Mouse (Mus musculus): ENCODE results near the gene Olfr1449. TPM values are rescaled to one million over a fixed set of nuclear protein-coding genes. Genes with fewer than 3 reads are reported as not detected.
"Not testable (repeated sequence)": the region's sequence is repeated elsewhere in the genome, so short reads cannot be mapped to it uniquely, and the experiment has no call there.

The Olfr1449 gene
- polyA plus RNA-seq (2015; fragmentation: Nextera tagmentation; extraction: Ambion mirVana) = not detected in 2 replicates

DNA sequence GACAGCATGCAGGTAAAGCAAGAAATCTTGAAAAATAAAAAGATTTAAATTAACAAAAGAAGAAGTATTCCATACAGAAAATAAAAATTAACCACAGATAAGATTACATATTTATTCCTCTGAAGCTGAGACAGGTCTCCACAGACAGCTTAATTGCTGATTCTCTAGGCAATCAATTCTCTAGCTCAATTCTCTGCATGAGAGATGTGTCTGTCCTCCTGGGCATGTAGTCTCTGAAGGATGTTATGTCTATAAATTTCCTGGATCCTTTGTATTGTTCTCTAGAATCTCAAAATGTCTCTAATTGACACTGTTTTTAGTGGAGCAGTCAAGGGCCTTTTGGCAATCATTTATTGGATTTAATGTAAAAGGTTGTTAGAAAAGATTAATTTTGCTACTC, at the start of gene Olfr1449:
Gene Olfr1449, plus strand, starts transcription at position 301 of the 400 bp plus-strand sequence.
- Histone ChIP-seq H3K9me3 (replicated peaks; ENCODE audit: low read length) (no peaks in the 10 kb centered on the region), H3K27ac (no peak within 1 kb of the TSS), H3K36me3 (ENCODE audit: insufficient read depth, low read length) (no peaks in the 10 kb centered on the region), H3K4me3 (replicated peaks; ENCODE audit: low read depth, low read length) (no peak within 1 kb of the TSS), H3K4me2 (ENCODE audit: low read length) (no peak within 1 kb of the TSS), H3K4me1 (replicated peaks; ENCODE audit: insufficient read depth, low read length) (no peaks in the 10 kb centered on the region), H3K27me3 (ENCODE audit: insufficient read depth, low read length) (no peaks in the 10 kb centered on the region), H3K9ac (ENCODE audit: low read depth, low read length) (no peak within 1 kb of the TSS)
- TF ChIP-seq CTCF (IDR thresholded peaks at IDR 0.05; ENCODE audit: low read depth) = no peak
- no peak for ATAC-seq (replicated peaks; ENCODE audit: low FRiP score, low read depth)
- DNase-seq (ENCODE audit: low spot score) = no peak

DNA sequence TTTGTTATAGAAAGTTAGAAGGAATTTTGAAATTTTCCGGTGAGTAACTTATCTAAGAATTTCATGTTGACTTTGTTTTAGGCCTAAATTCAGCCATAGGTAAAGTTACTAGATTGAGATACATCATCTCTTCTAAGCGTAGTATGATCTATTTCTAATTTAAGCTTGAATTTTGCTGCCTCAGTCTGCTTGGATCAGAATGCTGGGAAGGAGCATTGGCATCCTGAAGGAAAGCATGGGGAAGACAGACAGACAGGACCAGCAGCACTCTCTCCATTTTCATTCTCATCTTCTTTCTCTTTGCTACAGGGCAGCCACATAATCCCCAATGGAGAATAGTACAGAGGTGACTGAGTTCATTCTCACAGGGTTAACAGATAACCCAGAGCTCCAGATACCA, 47.1 kb upstream of the Olfr1449 start, which contains the start of gene Olfr1445:
Gene Olfr1445, plus strand, starts transcription at position 301 of the 400 bp plus-strand sequence.
- Histone ChIP-seq H3K27me3 (ENCODE audit: insufficient read depth, low read length) (no peaks in the 10 kb centered on the region), H3K36me3 (ENCODE audit: insufficient read depth, low read length) (no peaks in the 10 kb centered on the region), H3K27ac (no peak within 1 kb of the TSS), H3K9ac (ENCODE audit: low read depth, low read length) (no peak within 1 kb of the TSS), H3K4me2 (ENCODE audit: low read length) (no peak within 1 kb of the TSS), H3K4me1 (replicated peaks; ENCODE audit: insufficient read depth, low read length) (no peaks in the 10 kb centered on the region), H3K4me3 (replicated peaks; ENCODE audit: low read depth, low read length) (no peak within 1 kb of the TSS), H3K9me3 (replicated peaks; ENCODE audit: low read length) (no peaks in the 10 kb centered on the region)
- WGBS = 83% methylated on average over 2 of the region's 2 CpGs
- TF ChIP-seq CTCF (IDR thresholded peaks at IDR 0.05; ENCODE audit: low read depth) = no peak
- ATAC-seq (replicated peaks; ENCODE audit: low FRiP score, low read depth) (no peak), DNase-seq (ENCODE audit: low spot score) (no peak)

- H3K9me3 ChIP-seq (replicated peaks; ENCODE audit: low read length) = no peaks in the 10 kb centered on the region
- no peak within 1 kb of the TSS for H3K9ac ChIP-seq (ENCODE audit: low read depth, low read length)
- H3K4me3 ChIP-seq (replicated peaks; ENCODE audit: low read depth, low read length) = no peak within 1 kb of the TSS
- no peak for DNase-seq (ENCODE audit: low spot score)
- H3K4me2 ChIP-seq (ENCODE audit: low read length) = no peak within 1 kb of the TSS
- no peak for TF ChIP-seq CTCF (IDR thresholded peaks at IDR 0.05; ENCODE audit: low read depth)
- ATAC-seq (replicated peaks; ENCODE audit: low FRiP score, low read depth) = no peak
- H3K27me3 ChIP-seq (ENCODE audit: insufficient read depth, low read length) = no peaks in the 10 kb centered on the region
- WGBS = 69% methylated on average over 1 of the region's 1 CpGs
- H3K36me3 ChIP-seq (ENCODE audit: insufficient read depth, low read length) = no peaks in the 10 kb centered on the region
- H3K4me1 ChIP-seq (replicated peaks; ENCODE audit: insufficient read depth, low read length) = no peaks in the 10 kb centered on the region
- H3K27ac ChIP-seq = no peak within 1 kb of the TSS
Measured at GRCm38 (mm10) chr19:12893424-12893823, 37.2 kb upstream of the Olfr1449 start, which contains the start of gene Olfr1446. Gene Olfr1446 (minus strand): TSS chr19:12893524.

- WGBS = 90% methylated on average over 1 of the region's 1 CpGs
- no peak within 1 kb of the TSS for H3K27ac ChIP-seq
- no peak for TF ChIP-seq CTCF (IDR thresholded peaks at IDR 0.05; ENCODE audit: low read depth)
- no peaks in the 10 kb centered on the region for H3K36me3 ChIP-seq (ENCODE audit: insufficient read depth, low read length)
- H3K27me3 ChIP-seq (ENCODE audit: insufficient read depth, low read length) = no peaks in the 10 kb centered on the region
- no peak for ATAC-seq (replicated peaks; ENCODE audit: low FRiP score, low read depth)
- H3K9me3 ChIP-seq (replicated peaks; ENCODE audit: low read length) = no peaks in the 10 kb centered on the region
- H3K9ac ChIP-seq (ENCODE audit: low read depth, low read length) = no peak within 1 kb of the TSS
- no peak within 1 kb of the TSS for H3K4me2 ChIP-seq (ENCODE audit: low read length)
- no peak within 1 kb of the TSS for H3K4me3 ChIP-seq (replicated peaks; ENCODE audit: low read depth, low read length)
- DNase-seq (ENCODE audit: low spot score) = no peak
- H3K4me1 ChIP-seq (replicated peaks; ENCODE audit: insufficient read depth, low read length) = no peaks in the 10 kb centered on the region
Measured at GRCm38 (mm10) chr19:12903643-12904042, 27.0 kb upstream of the Olfr1449 start, which contains the start of gene Olfr1447. Gene Olfr1447 (minus strand): TSS chr19:12903743.

- Histone ChIP-seq H3K9ac (ENCODE audit: low read depth, low read length) (no peak within 1 kb of the TSS), H3K27me3 (ENCODE audit: insufficient read depth, low read length) (no peaks in the 10 kb centered on the region), H3K36me3 (ENCODE audit: insufficient read depth, low read length) (no peaks in the 10 kb centered on the region), H3K9me3 (replicated peaks; ENCODE audit: low read length) (no peaks in the 10 kb centered on the region), H3K27ac (no peak within 1 kb of the TSS), H3K4me1 (replicated peaks; ENCODE audit: insufficient read depth, low read length) (no peaks in the 10 kb centered on the region), H3K4me2 (ENCODE audit: low read length) (no peak within 1 kb of the TSS), H3K4me3 (replicated peaks; ENCODE audit: low read depth, low read length) (no peak within 1 kb of the TSS)
- no peak for DNase-seq (ENCODE audit: low spot score)
- no peak for TF ChIP-seq CTCF (IDR thresholded peaks at IDR 0.05; ENCODE audit: low read depth)
- ATAC-seq (replicated peaks; ENCODE audit: low FRiP score, low read depth) = no peak
- 67% methylated on average over 1 of the region's 1 CpGs for WGBS
Measured at GRCm38 (mm10) chr19:12924319-12924718, 6.3 kb upstream of the Olfr1449 start, which contains the start of gene Olfr1448. Gene Olfr1448 (minus strand): TSS chr19:12924419.

GRCm38 (mm10) chr19:12949958-12950357, 19.3 kb downstream of the Olfr1449 start, which contains the start of gene Olfr1450:
Gene Olfr1450 (plus strand): TSS chr19:12950258.
- H3K27me3 ChIP-seq (ENCODE audit: insufficient read depth, low read length) = no peaks in the 10 kb centered on the region
- H3K9ac ChIP-seq (ENCODE audit: low read depth, low read length) = no peak within 1 kb of the TSS
- no peaks in the 10 kb centered on the region for H3K4me1 ChIP-seq (replicated peaks; ENCODE audit: insufficient read depth, low read length)
- H3K36me3 ChIP-seq (ENCODE audit: insufficient read depth, low read length) = no peaks in the 10 kb centered on the region
- ATAC-seq (replicated peaks; ENCODE audit: low FRiP score, low read depth) (no peak), DNase-seq (ENCODE audit: low spot score) (no peak)
- H3K27ac ChIP-seq = no peak within 1 kb of the TSS
- no peak within 1 kb of the TSS for H3K4me3 ChIP-seq (replicated peaks; ENCODE audit: low read depth, low read length)
- no peak for TF ChIP-seq CTCF (IDR thresholded peaks at IDR 0.05; ENCODE audit: low read depth)
- 91% methylated on average over 1 of the region's 1 CpGs for WGBS
- H3K9me3 ChIP-seq (replicated peaks; ENCODE audit: low read length) = no peaks in the 10 kb centered on the region
- H3K4me2 ChIP-seq (ENCODE audit: low read length) = no peak within 1 kb of the TSS

GRCm38 (mm10) chr19:12970082-12970481, 39.4 kb downstream of the Olfr1449 start:
- H3K27ac ChIP-seq; ATAC-seq (replicated peaks; ENCODE audit: low FRiP score, low read depth); H3K4me3 ChIP-seq (replicated peaks; ENCODE audit: low read depth, low read length); DNase-seq (ENCODE audit: low spot score); H3K4me2 ChIP-seq (ENCODE audit: low read length); H3K27me3 ChIP-seq (ENCODE audit: insufficient read depth, low read length); H3K36me3 ChIP-seq (ENCODE audit: insufficient read depth, low read length); H3K4me1 ChIP-seq (replicated peaks; ENCODE audit: insufficient read depth, low read length); H3K9ac ChIP-seq (ENCODE audit: low read depth, low read length); H3K9me3 ChIP-seq (replicated peaks; ENCODE audit: low read length): not testable (repeated sequence)
- WGBS = 86% methylated on average over 5 of the region's 5 CpGs

Other genes with a start within 250 kb of the Olfr1449 start
- 138 and 140 TPM in 2 replicates for gene Keg1, start 235.1 kb upstream of the Olfr1449 start, polyA plus RNA-seq (2015; fragmentation: Nextera tagmentation; extraction: Ambion mirVana)
- gene Cntf, start 165.2 kb upstream of the Olfr1449 start, polyA plus RNA-seq (2015; fragmentation: Nextera tagmentation; extraction: Ambion mirVana) = 4.9 TPM in 2 replicates
- 15.3 TPM in 2 replicates for gene Zfp91, start 134.7 kb upstream of the Olfr1449 start, polyA plus RNA-seq (2015; fragmentation: Nextera tagmentation; extraction: Ambion mirVana)
- gene Lpxn, start 134.6 kb upstream of the Olfr1449 start, polyA plus RNA-seq (2015; fragmentation: Nextera tagmentation; extraction: Ambion mirVana) = 2.2 TPM in 2 replicates
- gene Gm5244, start 84.2 kb upstream of the Olfr1449 start, polyA plus RNA-seq (2015; fragmentation: Nextera tagmentation; extraction: Ambion mirVana) = not detected in 2 replicates
- gene Olfr1444, start 73.6 kb upstream of the Olfr1449 start, polyA plus RNA-seq (2015; fragmentation: Nextera tagmentation; extraction: Ambion mirVana) = not detected in 2 replicates
- not detected in 2 replicates for gene Olfr1445, start 47.0 kb upstream of the Olfr1449 start, polyA plus RNA-seq (2015; fragmentation: Nextera tagmentation; extraction: Ambion mirVana)
- not detected in 2 replicates for gene Olfr1446, start 37.3 kb upstream of the Olfr1449 start, polyA plus RNA-seq (2015; fragmentation: Nextera tagmentation; extraction: Ambion mirVana)
- not detected in 2 replicates for gene Olfr1447, start 27.1 kb upstream of the Olfr1449 start, polyA plus RNA-seq (2015; fragmentation: Nextera tagmentation; extraction: Ambion mirVana)
- gene Olfr1448, start 6.4 kb upstream of the Olfr1449 start, polyA plus RNA-seq (2015; fragmentation: Nextera tagmentation; extraction: Ambion mirVana) = not detected in 2 replicates
- not detected in 2 replicates for gene Olfr1450, start 19.4 kb downstream of the Olfr1449 start, polyA plus RNA-seq (2015; fragmentation: Nextera tagmentation; extraction: Ambion mirVana)
- gene Olfr1451, start 64.2 kb downstream of the Olfr1449 start, polyA plus RNA-seq (2015; fragmentation: Nextera tagmentation; extraction: Ambion mirVana) = not detected in 2 replicates
- gene Olfr1453, start 97.5 kb downstream of the Olfr1449 start, polyA plus RNA-seq (2015; fragmentation: Nextera tagmentation; extraction: Ambion mirVana) = not detected in 2 replicates
- not detected in 2 replicates for gene Olfr1454, start 129.8 kb downstream of the Olfr1449 start, polyA plus RNA-seq (2015; fragmentation: Nextera tagmentation; extraction: Ambion mirVana)
- gene Olfr1457, start 167.1 kb downstream of the Olfr1449 start, polyA plus RNA-seq (2015; fragmentation: Nextera tagmentation; extraction: Ambion mirVana) = not detected in 2 replicates
- gene Olfr1458, start 175.9 kb downstream of the Olfr1449 start, polyA plus RNA-seq (2015; fragmentation: Nextera tagmentation; extraction: Ambion mirVana) = not detected in 2 replicates
- gene Olfr1459, start 218.7 kb downstream of the Olfr1449 start, polyA plus RNA-seq (2015; fragmentation: Nextera tagmentation; extraction: Ambion mirVana) = not detected in 2 replicates
- gene Olfr1461, start 232.2 kb downstream of the Olfr1449 start, polyA plus RNA-seq (2015; fragmentation: Nextera tagmentation; extraction: Ambion mirVana) = not detected in 2 replicates